Comparison of ENCODE assay signal across 9 mouse cellular contexts in the genomic region with DNA sequence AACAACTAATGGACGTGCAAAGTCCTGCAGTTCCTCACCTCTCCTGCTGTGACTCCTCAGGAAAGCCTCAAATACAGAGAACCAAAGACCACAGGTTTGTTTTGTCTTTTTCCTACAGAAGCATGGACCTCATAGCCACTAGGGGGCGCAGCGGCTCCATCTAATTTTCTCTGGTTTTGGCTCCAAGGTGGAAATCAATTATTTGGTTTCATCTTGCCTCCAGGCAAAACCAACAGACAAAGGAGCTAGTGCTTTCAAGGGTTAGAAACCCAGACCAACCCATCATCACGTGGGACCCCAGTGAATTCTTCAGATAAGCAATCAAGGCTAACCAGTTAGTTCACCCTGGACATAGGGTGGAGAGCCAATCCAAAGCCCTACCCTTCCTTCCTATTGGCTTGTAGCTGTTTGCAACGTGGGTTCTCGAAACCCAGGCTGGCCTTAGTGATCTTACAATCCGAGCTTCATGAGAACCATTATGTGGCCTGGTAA. TPM values are rescaled to one million over a fixed set of nuclear protein-coding genes. Genes with fewer than 3 reads are reported as not detected.
DNase-seq lines count a peak whose midpoint lies in the region; ATAC-seq and TF ChIP-seq lines count a peak whose summit lies in the region.
"Had no signal": no experiment of that assay in that cellular context is flagged by ENCODE, and none has a peak within 500 bp of the region (broad histone marks: within the 10 kb centered on the region; RNA-seq: fewer than 3 reads in every experiment).

No protein-coding gene starts in this region.

- no peak overlapping the region for H3K27ac ChIP-seq in liver, embryonic 14.5 days
- no peak overlapping the region for H3K27ac ChIP-seq in neural tube, embryonic 14.5 days (ENCODE audit: low read depth, low read length)

- H3K4me3 ChIP-seq in liver, embryonic 14.5 days (ENCODE audit: insufficient read depth in 1 of 2, low read depth in 2 of 2, low read length in 2 of 2): no peak overlapping the region; a peak in 1 of 4 replicates
- no peak overlapping the region for H3K4me3 ChIP-seq in neural tube, embryonic 14.5 days (ENCODE audit: low read depth, low read length)

- DNase-seq in A20 (ENCODE audit: low read depth, low spot score) (peak; percentile 79), ZHBTc4 (ENCODE audit: low read depth, low spot score) (peak; percentile 95)
- DNase-seq in gastrocnemius, postnatal 36 days: peak; percentile 69 to 71
- DNase-seq in kidney, postnatal 14 days: peak; percentile 82
- peak; percentile 55 to 70 (median 60) for DNase-seq in liver, embryonic 14.5 days (ENCODE audit: low read depth in 3 of 3, low spot score in 3 of 3)
- DNase-seq in testis, postnatal 14 days (ENCODE audit: low spot score): peak; percentile 59

- peak; percentile 38; the same call in 1 of the 2 replicates for TF ChIP-seq EP300 in liver, embryonic 14.5 days (IDR thresholded peaks at IDR 0.05; ENCODE audit: low read depth)

- TF ChIP-seq CTCF in liver, embryonic 14.5 days (IDR thresholded peaks at IDR 0.05; ENCODE audit: low read depth): peak; percentile 92

- 5% methylated on average over 7 of the region's 7 CpGs for WGBS in liver, embryonic 14.5 days (ENCODE audit: insufficient replicate concordance)
- 28% methylated on average over 7 of the region's 7 CpGs for WGBS in neural tube, embryonic 14.5 days

- H3K4me1 ChIP-seq in liver, embryonic 14.5 days (replicated peaks; ENCODE audit: control insufficient read depth in 2 of 2, insufficient read depth in 2 of 2, low read length in 1 of 2): peaks cover 21 to 30% of the 10 kb centered on the region in 2 experiments
- H3K4me1 ChIP-seq in neural tube, embryonic 14.5 days (ENCODE audit: control insufficient read depth, insufficient read depth, low read length): no peaks in the 10 kb centered on the region

- H3K36me3 ChIP-seq in liver, embryonic 14.5 days (replicated peaks; ENCODE audit: control insufficient read depth, insufficient read depth, low read depth): no peaks in the 10 kb centered on the region
- no peaks in the 10 kb centered on the region for H3K36me3 ChIP-seq in neural tube, embryonic 14.5 days (ENCODE audit: control insufficient read depth, insufficient read depth, low read length)

- ATAC-seq in common myeloid progenitor, adult 5-6 weeks (replicated peaks; ENCODE audit: low read depth, poor library complexity, severe bottlenecking): peak; percentile 69
- peak; percentile 61 for ATAC-seq in liver, embryonic 14.5 days (ENCODE audit: insufficient read depth)
- peak; percentile 42; the same call in 1 of the 2 replicates for ATAC-seq in neural tube, embryonic 14.5 days (ENCODE audit: low read depth)

- peak overlapping the region; percentile 31 for H3K4me2 ChIP-seq in liver, embryonic 14.5 days (ENCODE audit: low read depth)
- no peak overlapping the region for H3K4me2 ChIP-seq in neural tube, embryonic 14.5 days (ENCODE audit: low read depth, low read length)

- no peak overlapping the region for H3K9ac ChIP-seq in liver, embryonic 14.5 days (replicated peaks)
- H3K9ac ChIP-seq in neural tube, embryonic 14.5 days (replicated peaks; ENCODE audit: low read depth, low read length): no peak overlapping the region

- intact Hi-C loops in gastrocnemius, postnatal 36 days (cut with DNase I): loop anchor here (2.0 kb wide), 1 partner anchor 14 kb away; no protein-coding TSS in a partner anchor

- no peaks in the 10 kb centered on the region for H3K27me3 ChIP-seq in liver, embryonic 14.5 days (ENCODE audit: control insufficient read depth, insufficient read depth, low read length)
- H3K27me3 ChIP-seq in neural tube, embryonic 14.5 days (ENCODE audit: control insufficient read depth, insufficient read depth, low read length): no peaks in the 10 kb centered on the region

- H3K9me3 ChIP-seq in liver, embryonic 14.5 days (ENCODE audit: control insufficient read depth, low read length): no peaks in the 10 kb centered on the region
- H3K9me3 ChIP-seq in neural tube, embryonic 14.5 days (ENCODE audit: control insufficient read depth, low read length): no peaks in the 10 kb centered on the region

RNA-seq across cellular contexts. Expression of a gene that starts 1.7 kb away (rescaled TPM):
- total RNA-seq in common myeloid progenitor, adult 5-6 weeks (2017): 9.4 and 11.6 TPM in 2 replicates
- total RNA-seq in gastrocnemius, postnatal 36 days (2021): 1 to 10 TPM; 1.6 to 1.9 TPM
- polyA plus RNA-seq in liver, embryonic 14.5 days (2012; rRNA removed): 6.2 and 11.1 TPM in 2 replicates
- 14.8 and 16.0 TPM in 2 replicates for polyA plus RNA-seq in liver, embryonic 14.5 days (2014; fragmentation: Nextera tagmentation; extraction: Ambion mirVana)
- polyA plus RNA-seq in neural tube, embryonic 14.5 days (2014; fragmentation: Nextera tagmentation; extraction: Ambion mirVana): 3.6 and 3.7 TPM in 2 replicates

RNA-seq across cellular contexts. Expression of a gene that starts 9.7 kb away (rescaled TPM):
- 12.0 and 17.1 TPM in 2 replicates for total RNA-seq in common myeloid progenitor, adult 5-6 weeks (2017)
- 10 to 100 TPM in 1 of 2 experiments, 1 to 10 TPM in 1; 9.8 to 10.7 TPM for total RNA-seq in gastrocnemius, postnatal 36 days (2021)
- 1.4 and 2.4 TPM in 2 replicates for polyA plus RNA-seq in liver, embryonic 14.5 days (2012; rRNA removed)
- polyA plus RNA-seq in liver, embryonic 14.5 days (2014; fragmentation: Nextera tagmentation; extraction: Ambion mirVana): 5.4 and 7.1 TPM in 2 replicates
- polyA plus RNA-seq in neural tube, embryonic 14.5 days (2014; fragmentation: Nextera tagmentation; extraction: Ambion mirVana): 6.9 and 7.4 TPM in 2 replicates

RNA-seq across cellular contexts. Expression of a gene that starts 17.8 kb away (rescaled TPM):
- not detected in 2 replicates for total RNA-seq in common myeloid progenitor, adult 5-6 weeks (2017)
- 1 to 10 TPM in 1 of 2 experiments, not detected in 1; 2.9 TPM for total RNA-seq in gastrocnemius, postnatal 36 days (2021)
- not detected in 2 replicates for polyA plus RNA-seq in liver, embryonic 14.5 days (2012; rRNA removed)
- 4.4 and 5.1 TPM in 2 replicates for polyA plus RNA-seq in liver, embryonic 14.5 days (2014; fragmentation: Nextera tagmentation; extraction: Ambion mirVana)
- polyA plus RNA-seq in neural tube, embryonic 14.5 days (2014; fragmentation: Nextera tagmentation; extraction: Ambion mirVana): 8.4 and 10.2 TPM in 2 replicates
- polyA plus RNA-seq: erythroblast, embryonic 14.5 days had no signal

RNA-seq across cellular contexts. Expression of a gene that starts 41.8 kb away (rescaled TPM):
- total RNA-seq in common myeloid progenitor, adult 5-6 weeks (2017): not detected in 2 replicates
- total RNA-seq in gastrocnemius, postnatal 36 days (2021): not detected
- 0.03 and 0.08 TPM in 2 replicates for polyA plus RNA-seq in liver, embryonic 14.5 days (2012; rRNA removed)
- polyA plus RNA-seq in liver, embryonic 14.5 days (2014; fragmentation: Nextera tagmentation; extraction: Ambion mirVana): 0.06 and 0.11 TPM in 2 replicates
- 2.5 and 2.6 TPM in 2 replicates for polyA plus RNA-seq in neural tube, embryonic 14.5 days (2014; fragmentation: Nextera tagmentation; extraction: Ambion mirVana)
- polyA plus RNA-seq: erythroblast, embryonic 14.5 days had no signal

RNA-seq across cellular contexts. Expression of a gene that starts 49.7 kb away (rescaled TPM):
- 89.5 and 114 TPM in 2 replicates for total RNA-seq in common myeloid progenitor, adult 5-6 weeks (2017)
- total RNA-seq in gastrocnemius, postnatal 36 days (2021): 1 to 10 TPM; 5.5 to 7.7 TPM
- polyA plus RNA-seq in liver, embryonic 14.5 days (2012; rRNA removed): 8.8 and 10.7 TPM in 2 replicates
- polyA plus RNA-seq in liver, embryonic 14.5 days (2014; fragmentation: Nextera tagmentation; extraction: Ambion mirVana): 30.2 and 30.9 TPM in 2 replicates
- 197 and 226 TPM in 2 replicates for polyA plus RNA-seq in neural tube, embryonic 14.5 days (2014; fragmentation: Nextera tagmentation; extraction: Ambion mirVana)
